Mouse (Mus musculus) megakaryocyte, embryonic 14.5 days (primary cell): ENCODE results near the gene Mndal.
"Not testable (repeated sequence)": the region's sequence is repeated elsewhere in the genome, so short reads cannot be mapped to it uniquely, and the experiment has no call there.

ENCODE experiments used
- FLI1 ChIP-seq: IDR thresholded peaks from 2 replicates; pipeline ENCODE4 v1.6.1; 2012; ENCODE audit warnings: low read length, inconsistent platforms, mixed read lengths
- GATA1 ChIP-seq: IDR thresholded peaks from 3 replicates; pipeline ENCODE4 v1.6.1; 2012; ENCODE audit warnings: mixed read lengths, low read length, inconsistent platforms, borderline replicate concordance

DNA sequence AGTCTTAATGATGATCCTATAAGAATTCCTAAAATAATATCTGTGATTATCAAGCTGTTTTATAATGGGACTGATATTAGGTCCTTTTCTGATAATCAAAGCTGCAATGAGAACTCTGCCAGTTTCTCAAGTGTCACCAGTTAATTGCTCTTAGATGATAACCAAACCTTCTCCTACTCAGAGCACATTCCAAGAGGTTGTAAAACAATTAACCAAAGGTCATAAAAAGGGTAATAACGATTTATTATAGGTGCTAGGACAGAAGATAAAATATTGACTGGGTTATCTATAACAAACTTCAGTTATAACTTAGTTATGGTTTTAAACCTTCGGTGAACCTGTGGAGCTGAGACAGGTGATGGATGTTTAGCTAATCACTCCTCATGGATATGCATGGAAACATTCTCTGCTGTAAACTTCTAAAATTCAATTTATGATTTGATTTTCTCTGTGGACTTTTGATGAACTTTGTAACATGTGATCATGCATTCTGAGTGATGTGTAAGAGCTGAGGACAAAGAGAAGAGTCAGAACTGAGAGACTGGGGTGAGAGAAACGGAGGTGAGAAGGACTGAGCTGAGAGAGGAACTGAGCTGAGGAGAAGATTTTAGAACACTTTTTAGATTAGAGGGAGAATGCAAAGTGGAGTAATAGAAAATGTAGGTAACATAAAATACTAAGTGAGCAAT lies 13.7 kb upstream of the Mndal start:
- not testable (repeated sequence) for TF ChIP-seq GATA1, FLI1
